Mouse (Mus musculus) liver, embryonic 11.5 days (tissue): ENCODE results near the gene Lrrc71. TPM values are rescaled to one million over a fixed set of nuclear protein-coding genes. Genes with fewer than 3 reads are reported as not detected.

ENCODE experiments used
- ATAC-seq: fragments of 200-750 bp; cut with Nextera tagmentation; replicated peaks from 2 replicates; pipeline ENCODE4 v1.8.0; 2017; ENCODE audit warnings: moderate number of reproducible peaks, mild to moderate bottlenecking, moderate TSS enrichment, moderate library complexity; ENCODE audit not compliant: low FRiP score
- DNase-seq: peaks from one replicate; pipeline ENCODE4 v3.0.0-alpha.2; 2017; ENCODE audit warnings: low spot score
- H3K27ac ChIP-seq: fragments of 300-500 bp; sonication (generic); 2 replicates; pipeline ENCODE4 v1.5.1; 2014; ENCODE audit warnings: mild to moderate bottlenecking, low read depth, low read length, control low read depth
- H3K27me3 ChIP-seq: fragments of 300-500 bp; sonication (generic); replicated peaks from 2 replicates; pipeline ENCODE4 v1.6.1; 2014; ENCODE audit warnings: low read length, mixed read lengths; ENCODE audit not compliant: control insufficient read depth, insufficient read depth
- H3K36me3 ChIP-seq: fragments of 300-500 bp; sonication (generic); 2 replicates; pipeline ENCODE4 v1.6.1; 2014; ENCODE audit warnings: mild to moderate bottlenecking, low read length, moderate library complexity, mixed read lengths; ENCODE audit not compliant: control insufficient read depth, insufficient read depth
- H3K4me1 ChIP-seq: fragments of 300-500 bp; sonication (generic); replicated peaks from 2 replicates; pipeline ENCODE4 v1.6.1; 2014; ENCODE audit warnings: low read length, mixed read lengths; ENCODE audit not compliant: control insufficient read depth, insufficient read depth
- H3K4me2 ChIP-seq: fragments of 300-500 bp; sonication (generic); 2 replicates; pipeline ENCODE4 v1.6.1; 2014; ENCODE audit warnings: mild to moderate bottlenecking, control low read depth, moderate library complexity
- H3K4me3 ChIP-seq: fragments of 300-500 bp; sonication (generic); 2 replicates; pipeline ENCODE4 v1.5.1; 2014; ENCODE audit warnings: low read depth, low read length, control low read depth
- H3K9ac ChIP-seq: fragments of 300-500 bp; sonication (generic); 2 replicates; pipeline ENCODE4 v1.6.1; 2014; ENCODE audit warnings: low read depth, low read length, control low read depth
- H3K9me3 ChIP-seq: fragments of 300-500 bp; sonication (generic); 2 replicates; pipeline ENCODE4 v1.6.1; 2016; ENCODE audit warnings: low read length, inconsistent platforms, mixed read lengths; ENCODE audit not compliant: control insufficient read depth
- WGBS: fragments of 180-500 bp; shearing (Covaris S2); extraction: QIAGEN DNeasy Blood & Tissue Kit; methylation state at CpG from one replicate; pipeline ENCODE4 v1.1.7; 2014; 5-methylcytosine and 5-hydroxymethylcytosine counted together
- polyA plus RNA-seq: library from polyadenylated mRNA; unstranded; fragments of >200 nt; fragmentation: Nextera tagmentation; extraction: Ambion mirVana; gene quantifications from 2 replicates; pipeline ENCODE4 v1.2.1, GENCODE M21; 2014

Gene Lrrc71
- polyA plus RNA-seq, 1 experiment from 2014 or later: 0.23 TPM

GRCm38 (mm10) chr3:87724556-87724955, 23.9 kb downstream of the Lrrc71 start:
- WGBS: 67% methylated on average over 6 of the region's 6 CpGs
- Histone ChIP-seq H3K9ac (no peak overlapping the region), H3K27ac (no peak overlapping the region), H3K4me2 (no peak overlapping the region), H3K4me3 (no peak overlapping the region), H3K4me1 (no peaks in the 10 kb centered on the region), H3K36me3 (peaks cover 9% of the 10 kb centered on the region), H3K27me3 (no peaks in the 10 kb centered on the region), H3K9me3 (no peaks in the 10 kb centered on the region)
- DNase-seq: no peak
- ATAC-seq: no peak

DNA sequence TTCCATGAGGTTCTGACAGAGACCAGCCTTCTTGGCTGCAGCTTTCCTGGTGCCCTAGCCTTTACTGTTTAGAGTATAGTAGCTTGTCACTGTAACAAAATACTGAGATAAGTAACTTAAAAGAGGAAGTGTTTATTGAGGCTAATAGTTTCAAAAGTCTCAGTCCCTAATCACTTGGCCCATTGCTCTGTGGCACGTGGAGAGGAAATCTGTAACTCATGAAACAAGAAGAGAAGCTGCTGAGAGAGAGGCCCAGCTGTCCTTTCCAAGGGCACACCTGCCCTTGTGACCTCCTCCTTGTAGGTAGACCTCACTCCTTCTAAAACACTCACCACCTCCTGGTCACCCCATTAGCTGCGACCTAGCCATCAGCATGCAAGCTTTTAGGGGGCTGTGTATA, 29.9 kb downstream of the Lrrc71 start:
- no peaks in the 10 kb centered on the region for H3K27me3 ChIP-seq
- H3K4me1 ChIP-seq: no peaks in the 10 kb centered on the region
- H3K9me3 ChIP-seq: no peaks in the 10 kb centered on the region
- no peak for ATAC-seq
- peaks cover 8% of the 10 kb centered on the region for H3K36me3 ChIP-seq
- no peak overlapping the region for H3K27ac ChIP-seq
- no peak for DNase-seq
- no peak overlapping the region for H3K9ac ChIP-seq
- no peak overlapping the region for H3K4me2 ChIP-seq
- 68% methylated on average over 2 of the region's 2 CpGs for WGBS
- no peak overlapping the region for H3K4me3 ChIP-seq

Other genes with a start within 250 kb of the Lrrc71 start
- 6.2 and 7.3 TPM in 2 replicates for gene Etv3, start 223.2 kb downstream of the Lrrc71 start, polyA plus RNA-seq
- gene Arhgef11, start 131.1 kb downstream of the Lrrc71 start, polyA plus RNA-seq: 6.3 and 7.6 TPM in 2 replicates
- 0.62 and 1.1 TPM in 2 replicates for gene Ntrk1, start 46.5 kb upstream of the Lrrc71 start, polyA plus RNA-seq
- gene Insrr, start 48.3 kb upstream of the Lrrc71 start, polyA plus RNA-seq: 0.05 and 0.06 TPM in 2 replicates
- gene Pear1, start 75.7 kb upstream of the Lrrc71 start, polyA plus RNA-seq: 15.5 and 18.4 TPM in 2 replicates
- gene Sh2d2a, start 98.1 kb upstream of the Lrrc71 start, polyA plus RNA-seq: 0.13 and 0.15 TPM in 2 replicates
- gene Prcc, start 137.0 kb upstream of the Lrrc71 start, polyA plus RNA-seq: 15.4 and 15.6 TPM in 2 replicates
- 520 and 526 TPM in 2 replicates for gene Hdgf, start 157.7 kb upstream of the Lrrc71 start, polyA plus RNA-seq
- 95.7 and 97.5 TPM in 2 replicates for gene Mrpl24, start 170.9 kb upstream of the Lrrc71 start, polyA plus RNA-seq
- 66.9 and 68.1 TPM in 2 replicates for gene Isg20l2, start 181.7 kb upstream of the Lrrc71 start, polyA plus RNA-seq
- gene Rrnad1, start 182.1 kb upstream of the Lrrc71 start, polyA plus RNA-seq: 17.5 and 18.8 TPM in 2 replicates
- gene Crabp2, start 200.0 kb upstream of the Lrrc71 start, polyA plus RNA-seq: 24.9 and 29.9 TPM in 2 replicates
- 4.9 and 5.8 TPM in 2 replicates for gene Nes, start 222.5 kb upstream of the Lrrc71 start, polyA plus RNA-seq